Mouse (Mus musculus) layer of hippocampus, postnatal 10 days (tissue): Measurements from ENCODE around the gene Zg16. TPM values are rescaled to one million over a fixed set of nuclear protein-coding genes. Genes with fewer than 3 reads are reported as not detected.

Experiments
- DNase-seq, 2 experiments: peaks; one replicate each; pipeline ENCODE4 v3.0.0; 2021; ENCODE audit warnings: low spot score in 2 of 2
- microRNA-seq, 2 experiments: library from miRNA; unstranded; fragments of <30 nt; microRNA quantifications; one replicate each; pipeline ENCODE4 v1.2.0; 2021
- total RNA-seq, 2 experiments: library from RNA; stranded (reverse); gene quantifications; 2 replicates each; pipeline ENCODE4 v1.2.3; 2021

Gene Zg16
- total RNA-seq, 2 experiments from 2014 or later, result not detected

- peak; percentile 64 to 65 for DNase-seq
Measured at GRCm38 (mm10) chr7:127008239-127009019, 78.7 kb downstream of the Zg16 start.

DNA sequence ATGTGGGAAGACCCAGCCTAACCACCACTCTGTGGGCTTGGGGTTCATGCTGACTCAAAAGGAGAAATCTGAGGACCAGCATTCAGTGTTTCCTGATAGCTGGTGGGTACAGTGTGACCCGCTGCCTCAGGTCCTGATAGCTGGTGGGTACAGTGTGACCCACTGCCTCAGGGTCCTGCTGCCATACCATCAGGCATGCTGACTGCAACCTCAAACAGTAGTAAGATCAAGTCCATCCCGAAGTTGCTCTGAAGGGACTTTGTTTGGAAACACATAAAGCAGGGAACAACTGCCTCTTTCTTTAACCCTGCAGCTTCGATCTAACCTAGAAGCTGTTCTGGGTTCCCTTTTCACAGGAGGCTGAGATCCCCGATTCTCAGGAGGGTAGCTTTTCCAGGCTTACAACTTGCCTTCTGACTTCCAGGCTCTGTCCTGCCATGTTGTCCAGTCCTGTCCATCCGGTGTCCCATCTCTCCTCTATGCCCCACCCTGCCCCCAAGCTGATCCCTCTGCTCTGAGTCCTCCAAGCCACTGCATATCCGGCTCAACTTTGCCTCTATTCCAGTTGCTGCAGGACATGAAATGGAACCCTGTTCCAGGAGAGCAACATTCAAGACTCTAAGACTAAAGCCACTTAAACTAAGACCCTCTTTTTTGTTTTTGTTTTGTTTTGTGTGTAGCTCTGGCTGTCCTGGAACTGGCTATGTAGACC, 79.7 kb downstream of the Zg16 start:
- DNase-seq, result no peak

- DNase-seq, result no peak
Measured at GRCm38 (mm10) chr7:127004122-127004875, 82.8 kb downstream of the Zg16 start.

DNA sequence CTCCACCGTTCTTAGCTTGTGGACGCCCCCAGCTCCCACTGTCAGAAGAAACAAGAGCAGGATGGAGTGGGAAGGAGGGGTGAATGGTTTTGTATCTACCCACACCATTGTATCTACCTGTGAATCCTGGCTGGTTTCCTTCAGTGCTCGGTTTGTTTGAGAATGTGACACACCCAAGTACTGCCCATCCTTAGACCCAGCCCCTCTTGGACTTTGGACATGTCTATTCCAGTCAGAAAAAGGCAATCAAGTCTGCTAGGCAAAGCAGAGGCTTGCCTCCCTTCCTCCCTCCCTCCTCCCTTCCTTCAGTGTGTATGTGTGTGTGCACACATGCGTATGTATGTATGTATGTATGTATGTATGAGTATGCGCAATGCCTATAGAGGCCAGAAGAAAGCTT, 83.5 kb downstream of the Zg16 start:
- no peak for DNase-seq

Small RNAs within 50 kb of the gene (microRNA-seq; reads per million reads assigned to microRNA genes)
- gene Gm44343, result 0 reads per million in 2 experiments

Other genes with a start within 250 kb of the Zg16 start
- gene Doc2a, start 239.9 kb downstream of the Zg16 start, total RNA-seq, result 10 to 100 TPM; 54.0 to 54.1 TPM
- gene Hirip3, start 225.4 kb downstream of the Zg16 start, total RNA-seq, result 10 to 100 TPM; 38.8 to 40.9 TPM
- gene Ino80e, start 225.0 kb downstream of the Zg16 start, total RNA-seq, result 10 to 100 TPM; 56.1 to 58.8 TPM
- 100 to 1,000 TPM; 147 to 167 TPM for gene Taok2, start 202.6 kb downstream of the Zg16 start, total RNA-seq
- gene Tmem219, start 164.4 kb downstream of the Zg16 start, total RNA-seq, result 10 to 100 TPM; 23.6 to 28.3 TPM
- 100 to 1,000 TPM; 151 to 152 TPM for gene Kctd13, start 158.4 kb downstream of the Zg16 start, total RNA-seq
- 10 to 100 TPM; 35.6 to 46.1 TPM for gene Asphd1, start 137.7 kb downstream of the Zg16 start, total RNA-seq
- gene Sez6l2, start 136.8 kb downstream of the Zg16 start, total RNA-seq, result 100 to 1,000 TPM; 273 to 305 TPM
- gene Cdipt, start 111.4 kb downstream of the Zg16 start, total RNA-seq, result 100 to 1,000 TPM; 129 to 149 TPM
- gene Cdiptos, start 111.2 kb downstream of the Zg16 start, total RNA-seq, result under 1 TPM in 1 of 2 experiments, not detected in 1; 0.31 TPM
- 1 to 10 TPM; 5.6 to 6.2 TPM for gene Mvp, start 72.7 kb downstream of the Zg16 start, total RNA-seq
- gene Pagr1b, start 70.8 kb downstream of the Zg16 start, total RNA-seq, result under 1 TPM in 1 of 2 experiments, not detected in 1; 0.62 TPM
- gene Pagr1a, start 70.0 kb downstream of the Zg16 start, total RNA-seq, result 10 to 100 TPM; 24.9 to 34.2 TPM
- 10 to 100 TPM; 33.4 to 34.8 TPM for gene Gm42742, start 66.2 kb downstream of the Zg16 start, total RNA-seq
- gene Prrt2, start 66.1 kb downstream of the Zg16 start, total RNA-seq, result 100 to 1,000 TPM; 146 to 184 TPM
- gene Maz, start 60.3 kb downstream of the Zg16 start, total RNA-seq, result 100 to 1,000 TPM; 283 to 292 TPM
- 10 to 100 TPM; 12.6 to 16.5 TPM for gene Kif22, start 44.9 kb downstream of the Zg16 start, total RNA-seq
- 1 to 10 TPM; 1.3 to 1.4 TPM for gene AI467606, start 4.0 kb upstream of the Zg16 start, total RNA-seq
- gene Qprt, start 34.9 kb upstream of the Zg16 start, total RNA-seq, result under 1 TPM; 0.20 to 0.57 TPM
- under 1 TPM; 0.33 to 0.55 TPM for gene Spn, start 50.5 kb upstream of the Zg16 start, total RNA-seq
- gene Cd2bp2, start 108.7 kb upstream of the Zg16 start, total RNA-seq, result 10 to 100 TPM; 70.5 to 75.5 TPM
- gene Tbc1d10b, start 121.1 kb upstream of the Zg16 start, total RNA-seq, result 10 to 100 TPM; 84.6 to 95.4 TPM
- 1 to 10 TPM; 1.3 to 3.3 TPM for gene Mylpf, start 121.6 kb upstream of the Zg16 start, total RNA-seq
- gene Zfp553, start 145.7 kb upstream of the Zg16 start, total RNA-seq, result 10 to 100 TPM; 19.3 to 19.6 TPM
- 1 to 10 TPM; 5.5 to 5.9 TPM for gene Sept1, start 145.8 kb upstream of the Zg16 start, total RNA-seq
- gene Zfp771, start 156.9 kb upstream of the Zg16 start, total RNA-seq, result 10 to 100 TPM; 56.7 to 67.0 TPM
- gene Dctpp1, start 173.4 kb upstream of the Zg16 start, total RNA-seq, result 10 to 100 TPM; 36.0 to 37.1 TPM
- 10 to 100 TPM; 45.7 to 49.4 TPM for gene Sephs2, start 186.7 kb upstream of the Zg16 start, total RNA-seq
- under 1 TPM; 0.51 to 0.89 TPM for gene Itgal, start 208.9 kb upstream of the Zg16 start, total RNA-seq